Mouse (Mus musculus): ENCODE measurements around the gene Col1a1.

Gene Col1a1

DNA sequence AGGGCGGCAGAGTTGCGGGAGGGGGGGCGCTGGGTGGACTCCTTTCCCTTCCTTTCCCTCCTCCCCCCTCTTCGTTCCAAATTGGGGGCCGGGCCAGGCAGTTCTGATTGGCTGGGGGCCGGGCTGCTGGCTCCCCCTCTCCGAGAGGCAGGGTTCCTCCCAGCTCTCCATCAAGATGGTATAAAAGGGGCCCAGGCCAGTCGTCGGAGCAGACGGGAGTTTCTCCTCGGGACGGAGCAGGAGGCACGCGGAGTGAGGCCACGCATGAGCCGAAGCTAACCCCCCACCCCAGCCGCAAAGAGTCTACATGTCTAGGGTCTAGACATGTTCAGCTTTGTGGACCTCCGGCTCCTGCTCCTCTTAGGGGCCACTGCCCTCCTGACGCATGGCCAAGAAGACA is at the start of gene Col1a1:
TSS of gene Col1a1 (plus strand) at position 180 of the 400 bp plus-strand sequence.
- no peak for DNase-seq (ENCODE audit: low read depth, low spot score)

DNA sequence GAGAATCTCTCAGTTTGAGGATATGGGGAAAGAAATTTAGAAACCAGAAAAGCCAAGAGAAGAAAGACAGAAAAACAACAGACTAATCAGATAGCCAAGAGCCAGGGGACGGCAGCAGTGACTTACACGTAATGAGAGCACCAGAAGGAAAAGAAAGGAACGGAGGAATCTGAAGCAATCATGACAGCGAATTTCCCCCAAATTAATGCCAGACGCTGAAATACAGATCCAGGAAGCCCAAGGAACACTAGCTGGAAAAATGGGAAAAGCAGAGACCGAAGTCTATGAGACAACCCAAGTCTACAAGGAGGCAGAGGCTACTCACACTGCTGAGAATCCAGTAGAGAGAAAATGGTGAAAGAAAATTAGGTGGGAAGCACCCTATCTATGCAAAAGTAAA is 44.9 kb upstream of the Col1a1 start:
- no peak for DNase-seq (ENCODE audit: low read depth, low spot score)

DNA sequence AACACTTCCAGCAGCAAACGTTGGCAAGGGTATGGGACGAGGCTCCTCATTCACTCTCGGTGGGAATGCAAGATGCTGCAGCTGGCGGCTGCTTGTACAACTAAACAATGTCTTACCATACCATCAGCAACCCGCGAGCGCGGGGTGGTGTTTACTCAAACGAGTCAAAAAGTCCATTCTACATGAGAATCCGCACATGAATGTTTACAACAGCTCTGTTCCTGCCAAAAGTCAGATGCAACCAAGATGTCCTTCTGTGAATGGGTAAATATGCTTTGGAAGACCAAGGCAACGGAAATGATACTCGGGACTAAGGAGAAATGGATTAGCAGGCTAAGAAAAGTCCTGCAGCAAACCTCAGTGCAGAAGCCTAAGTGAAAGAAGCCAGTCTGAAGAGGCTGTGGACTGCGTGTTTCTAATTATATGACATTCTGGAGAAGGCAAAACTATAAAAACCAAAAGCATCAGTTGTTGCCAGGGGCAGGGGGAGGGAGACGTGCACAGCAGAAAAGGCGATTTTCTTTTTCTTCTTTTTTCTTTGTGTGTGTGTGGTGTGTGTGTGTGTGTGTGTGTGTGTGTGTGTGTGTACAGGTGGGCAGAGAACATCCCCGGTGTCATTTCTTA is 39.2 kb upstream of the Col1a1 start:
- DNase-seq (ENCODE audit: low read depth, low spot score) = no peak

DNA sequence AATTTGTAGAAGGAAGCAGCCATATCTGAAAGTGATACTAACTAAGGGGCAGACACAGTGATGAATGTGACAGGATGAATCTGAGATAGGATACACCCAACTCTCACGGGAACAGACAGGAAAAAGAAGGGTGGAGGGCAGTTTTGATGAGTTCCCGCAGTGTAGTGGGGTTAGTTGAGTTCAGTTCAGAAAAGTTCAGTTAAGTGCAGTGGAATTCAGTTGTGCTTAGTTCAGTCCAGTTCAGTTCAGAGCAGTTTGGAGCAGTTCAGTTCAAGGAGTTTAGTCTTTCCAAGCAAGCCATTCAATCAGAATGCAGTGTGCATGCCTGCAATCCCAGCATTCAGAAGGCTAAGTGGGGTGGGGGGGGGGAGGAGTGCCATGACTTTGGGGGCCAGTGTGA is 34.8 kb upstream of the Col1a1 start:
- no peak for DNase-seq (ENCODE audit: low read depth, low spot score)

DNA sequence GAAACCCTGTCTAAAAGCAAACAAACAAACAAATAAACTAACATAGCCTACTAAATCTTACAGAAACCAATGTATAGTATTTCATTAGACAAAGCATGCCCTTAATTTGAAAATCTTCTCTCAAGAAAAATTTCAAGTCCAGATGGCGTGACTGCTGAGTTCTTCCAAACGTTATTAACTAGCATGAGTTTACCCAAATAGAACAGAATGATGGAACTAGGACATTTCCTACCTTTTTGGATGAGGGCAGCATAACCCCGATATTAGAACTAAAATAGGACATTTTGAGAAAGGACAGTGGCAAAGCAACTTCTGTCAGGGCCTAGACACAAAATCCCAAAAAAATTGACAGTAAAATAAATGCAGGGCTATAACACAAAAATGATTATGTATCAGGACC is 31.7 kb upstream of the Col1a1 start:
- DNase-seq (ENCODE audit: low read depth, low spot score) = peak; percentile 82

DNA sequence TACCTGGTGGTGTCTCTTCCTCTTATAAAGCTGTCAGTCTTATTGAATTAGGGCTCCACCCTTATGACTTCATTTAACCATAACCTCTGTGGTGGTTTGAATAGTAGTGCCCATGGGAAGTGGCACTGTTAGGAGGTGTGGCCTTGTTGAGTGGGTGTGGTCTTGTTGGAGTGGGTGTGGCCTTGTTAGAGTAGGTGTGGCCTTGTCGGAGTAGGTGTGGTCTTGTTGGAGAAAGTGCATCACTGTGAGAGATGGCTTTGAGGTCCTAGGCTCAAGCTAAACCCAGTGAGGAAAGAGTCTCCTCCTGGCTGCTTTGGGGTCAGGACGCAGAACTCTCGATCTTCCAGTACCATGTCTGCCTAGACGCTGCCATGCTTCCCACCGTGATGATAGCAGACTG is 25.1 kb upstream of the Col1a1 start:
- no peak for DNase-seq (ENCODE audit: low read depth, low spot score)

DNA sequence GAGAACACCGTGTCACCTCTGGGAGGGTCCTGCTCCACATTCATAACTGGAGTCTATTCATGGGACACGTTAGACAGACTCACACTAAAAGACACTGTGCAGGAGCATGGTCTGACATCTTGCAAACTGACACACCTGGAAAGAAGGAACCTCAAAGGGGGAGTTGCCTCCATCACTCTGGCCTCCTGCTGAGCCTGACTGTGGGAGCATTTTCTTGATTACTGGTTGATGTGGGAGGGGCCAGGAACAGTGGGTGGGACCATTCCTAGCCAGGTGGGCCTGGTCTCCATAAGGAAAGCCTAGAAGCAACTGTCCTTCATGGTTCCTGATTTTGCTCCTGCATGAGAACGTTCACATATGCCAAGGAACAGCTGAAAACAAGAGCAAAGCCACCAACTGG is 23.5 kb upstream of the Col1a1 start:
- no peak for DNase-seq (ENCODE audit: low read depth, low spot score)

DNA sequence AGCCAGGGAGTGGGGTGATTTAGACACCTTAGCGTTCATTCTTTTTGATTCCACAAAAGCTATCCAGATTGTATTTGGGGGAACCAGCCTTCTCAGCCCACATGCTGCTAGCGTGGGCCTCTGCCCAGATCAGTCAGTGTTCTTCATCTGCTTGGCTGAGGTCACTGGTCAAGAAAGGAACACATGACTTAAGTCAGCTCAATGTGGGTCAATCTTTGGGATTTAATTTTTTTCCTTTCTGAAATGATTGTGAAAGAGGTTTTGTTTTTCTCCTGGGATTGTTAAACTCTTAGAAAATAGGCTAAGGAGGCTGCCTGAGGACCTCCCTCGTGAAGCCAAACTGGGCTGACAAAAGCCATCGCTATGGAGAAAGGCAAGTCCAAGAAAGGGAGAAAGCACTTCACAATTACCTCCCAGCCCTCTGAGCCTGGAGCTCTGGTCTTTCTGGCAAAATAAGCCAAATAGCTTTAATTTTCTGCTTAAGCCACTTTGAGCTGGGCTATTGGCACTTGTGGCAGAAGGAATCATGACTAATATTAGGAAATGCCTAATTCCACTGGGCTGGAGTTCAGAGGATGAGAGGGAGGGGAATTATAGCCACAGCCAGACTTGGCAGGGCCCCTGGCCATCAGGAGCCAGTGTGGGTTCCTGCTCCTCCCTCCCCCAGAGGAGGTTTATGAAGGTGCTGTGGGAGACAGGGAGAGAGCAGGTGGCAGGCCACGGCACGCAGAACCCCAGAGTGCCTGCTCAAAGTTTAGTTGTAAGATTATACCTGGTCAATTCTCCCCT is 22.5 kb upstream of the Col1a1 start:
- DNase-seq (ENCODE audit: low read depth, low spot score) = peak; percentile 93

DNA sequence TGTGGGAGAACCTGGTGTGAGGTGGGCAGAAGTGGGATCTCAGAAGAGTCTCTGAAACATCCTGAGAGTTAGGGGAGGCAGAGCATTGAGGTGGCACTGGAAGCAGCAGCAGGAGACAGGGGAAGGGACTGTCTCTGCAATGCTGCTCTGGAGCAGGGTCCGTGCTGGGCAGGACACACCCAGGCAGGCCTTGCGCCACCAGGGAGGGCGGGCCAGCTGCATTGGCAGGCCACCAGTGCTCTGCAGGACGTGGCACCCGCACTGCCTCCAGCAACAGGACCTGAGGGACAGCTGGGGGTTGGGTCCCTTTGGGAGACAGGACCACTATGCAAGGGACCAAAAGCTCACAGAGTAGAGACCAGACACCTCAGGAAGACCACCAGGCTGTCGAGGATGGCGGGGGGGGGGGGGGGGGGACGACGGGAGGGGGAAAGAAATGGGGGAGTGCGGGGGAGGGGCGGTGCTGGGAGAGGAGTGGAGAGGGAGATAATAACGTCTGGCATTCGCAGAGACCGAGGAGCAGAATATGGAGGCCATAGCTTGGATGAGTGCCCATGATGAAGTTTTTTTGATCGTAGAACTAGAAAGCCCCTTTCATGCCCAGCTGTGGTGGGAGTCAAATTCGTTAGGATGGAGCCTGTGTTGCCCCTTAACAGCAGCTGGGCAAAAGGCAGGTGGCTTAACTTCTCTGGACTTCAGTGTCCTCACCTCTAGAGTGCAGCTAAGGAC is 20.2 kb upstream of the Col1a1 start:
- DNase-seq (ENCODE audit: low read depth, low spot score) = peak; percentile 63

DNA sequence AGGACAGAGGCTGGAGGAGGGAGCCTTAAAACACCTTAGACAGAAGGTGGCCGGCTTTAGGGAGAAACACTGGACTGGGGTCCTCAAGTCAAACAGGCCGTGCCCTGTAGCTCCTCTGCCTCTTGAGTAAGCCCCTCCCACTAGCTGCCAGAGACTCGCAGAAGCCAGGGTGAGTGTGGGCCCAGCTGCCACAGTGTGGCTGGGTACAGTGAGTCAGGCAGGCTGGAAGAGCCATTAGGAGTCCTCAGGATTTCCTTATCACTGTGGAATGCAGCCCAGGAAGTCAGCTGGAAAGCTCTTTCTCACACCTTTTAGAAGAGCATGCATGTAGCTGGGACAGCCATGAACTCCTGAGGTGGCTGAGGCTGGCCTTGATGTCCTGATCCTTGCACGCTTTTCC is 19.5 kb upstream of the Col1a1 start:
- DNase-seq (ENCODE audit: low read depth, low spot score) = no peak

DNA sequence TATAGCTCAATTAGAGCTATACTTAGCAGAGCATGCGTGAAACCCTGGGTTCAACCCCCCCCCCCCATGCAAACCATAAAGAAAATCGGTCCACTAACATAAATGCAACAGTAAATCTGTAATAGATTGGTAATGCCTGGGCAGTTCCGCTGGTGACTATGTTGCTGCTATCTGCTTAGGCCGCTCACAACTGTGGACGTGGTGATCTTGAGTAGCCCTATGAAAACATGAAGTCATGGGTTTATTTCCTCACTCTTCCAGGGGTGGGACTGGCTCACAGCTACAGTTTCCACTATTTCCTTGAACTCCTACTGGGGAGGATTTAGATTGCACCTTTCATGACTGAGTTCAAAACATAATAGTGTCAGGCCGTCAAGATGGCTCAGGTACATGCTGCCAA is 18.3 kb upstream of the Col1a1 start:
- no peak for DNase-seq (ENCODE audit: low read depth, low spot score)

DNA sequence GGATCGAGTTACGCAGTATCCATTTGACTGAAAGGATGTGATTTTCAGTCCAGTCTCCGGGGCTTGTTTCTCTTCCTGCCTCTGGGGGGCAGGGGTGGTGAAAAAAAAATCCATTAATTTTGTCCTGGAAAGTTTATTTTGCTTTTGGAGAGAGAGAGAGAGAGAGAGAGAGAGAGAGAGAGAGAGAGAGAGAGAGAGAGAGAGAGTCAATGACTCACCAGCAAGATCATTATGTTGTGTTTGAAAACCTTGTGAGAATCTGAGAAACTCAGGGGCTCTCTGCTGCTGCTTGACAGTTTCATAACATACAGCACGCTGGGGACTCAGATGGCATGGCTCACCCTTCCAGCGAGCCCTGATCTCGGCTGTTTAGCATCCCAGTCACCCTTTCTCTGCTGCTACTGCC is 15.0 kb upstream of the Col1a1 start:
- DNase-seq (ENCODE audit: low read depth, low spot score) = no peak

DNA sequence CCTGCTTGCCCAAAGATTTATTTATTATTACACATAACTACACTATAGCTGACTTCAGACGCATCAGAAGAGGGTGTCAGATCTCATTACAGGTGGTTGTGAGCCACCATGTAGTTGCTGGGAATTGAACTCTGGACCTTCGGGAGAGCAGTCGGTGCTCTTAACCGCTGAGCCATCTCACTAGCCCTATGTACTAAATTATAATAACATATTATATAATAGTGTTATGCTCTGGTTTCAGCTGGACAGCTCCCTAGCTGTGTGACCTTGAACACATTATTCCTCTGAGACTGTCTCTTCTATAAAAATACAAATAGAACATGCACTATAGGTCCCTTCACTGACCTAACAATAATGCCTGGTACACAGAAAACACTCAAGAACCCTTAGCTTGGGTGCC is 11.0 kb upstream of the Col1a1 start:
- no peak for DNase-seq (ENCODE audit: low read depth, low spot score)

DNA sequence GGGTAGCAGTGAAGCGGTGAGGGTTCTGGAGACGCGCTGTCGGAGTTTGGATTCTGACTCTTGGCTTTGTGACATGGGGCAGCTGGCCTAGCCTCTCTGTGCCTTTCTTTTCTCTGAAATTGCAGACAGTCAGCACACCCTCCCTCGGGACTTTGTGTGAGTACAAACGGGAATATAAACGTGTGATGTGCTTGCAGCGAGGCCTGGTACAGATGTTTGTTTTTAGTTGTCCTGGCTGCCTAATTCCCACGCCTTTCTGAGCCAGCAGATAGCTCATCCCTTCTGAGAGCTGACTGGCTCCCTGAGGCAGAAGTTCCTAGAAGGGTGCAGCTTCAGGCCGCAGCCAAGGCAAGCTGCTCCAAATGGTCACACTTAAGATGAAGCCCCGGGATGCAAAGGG is 9.6 kb upstream of the Col1a1 start:
- no peak for DNase-seq (ENCODE audit: low read depth, low spot score)

DNA sequence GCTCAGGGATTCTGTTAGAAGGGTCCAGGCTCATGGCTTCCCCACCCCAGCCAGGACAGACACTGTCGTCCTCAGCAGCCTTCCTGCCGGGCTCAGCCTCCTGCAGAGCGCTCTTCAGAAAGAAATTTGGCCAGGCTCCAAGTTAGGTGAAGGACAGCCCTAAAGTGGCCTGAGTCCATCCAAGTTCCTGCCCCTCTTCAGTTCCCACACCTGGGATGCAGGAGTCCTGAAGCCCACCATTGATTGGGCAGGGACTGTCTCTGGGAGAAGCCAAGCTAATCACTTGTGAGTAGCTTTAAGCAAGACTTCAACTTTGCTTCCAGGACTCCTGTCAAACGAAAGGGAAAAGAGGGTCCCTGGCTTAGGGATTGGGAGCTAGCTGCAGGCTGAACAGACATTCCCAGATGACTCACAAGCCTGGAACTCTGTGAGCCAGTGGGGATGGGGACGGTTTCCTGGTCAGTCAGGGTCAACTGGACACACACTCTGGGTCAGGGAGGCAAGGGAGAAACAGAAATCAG is 8.2 kb upstream of the Col1a1 start:
- no peak for DNase-seq (ENCODE audit: low read depth, low spot score)

DNA sequence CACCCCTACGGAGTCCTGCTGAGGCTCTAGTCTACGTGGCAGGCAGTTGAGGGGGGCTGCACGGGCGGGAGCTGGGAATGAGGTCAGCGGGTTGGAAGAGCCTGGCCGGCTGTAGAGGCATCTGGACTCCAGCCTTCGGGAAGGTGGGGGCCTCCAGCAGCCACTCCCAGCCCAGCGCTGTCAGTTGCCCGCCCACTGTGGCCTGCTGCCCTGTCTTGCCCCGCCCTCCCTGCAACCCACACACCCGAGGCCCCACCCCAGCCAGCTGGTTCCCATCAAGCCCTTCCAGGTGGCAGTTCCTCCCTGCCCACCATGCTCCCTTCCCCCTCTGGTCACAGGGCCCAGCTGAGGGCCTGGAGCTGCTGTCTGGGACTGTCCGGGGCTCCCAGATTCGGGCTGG is 7.2 kb upstream of the Col1a1 start:
- DNase-seq (ENCODE audit: low read depth, low spot score) = peak; percentile 71

DNA sequence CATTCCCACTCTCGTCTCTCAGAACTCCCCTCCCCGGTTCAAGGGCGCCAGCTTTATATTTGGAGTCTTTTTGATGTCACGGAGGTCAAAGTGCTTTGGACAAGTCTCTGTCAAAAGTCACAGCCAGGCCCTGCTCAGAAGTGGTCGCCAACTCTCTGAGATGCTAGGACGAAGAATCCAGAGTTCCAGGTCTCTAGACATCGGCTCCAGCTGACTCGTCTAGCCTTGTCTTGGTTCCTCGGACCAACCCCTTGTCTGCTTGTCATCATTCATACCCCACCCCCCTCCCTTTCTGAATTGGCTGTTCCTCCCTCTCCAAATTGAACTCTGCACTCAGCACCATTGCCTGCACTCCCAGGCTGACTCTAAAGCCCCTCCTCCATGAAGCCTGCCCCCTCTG is 6.4 kb upstream of the Col1a1 start:
- DNase-seq (ENCODE audit: low read depth, low spot score) = no peak

DNA sequence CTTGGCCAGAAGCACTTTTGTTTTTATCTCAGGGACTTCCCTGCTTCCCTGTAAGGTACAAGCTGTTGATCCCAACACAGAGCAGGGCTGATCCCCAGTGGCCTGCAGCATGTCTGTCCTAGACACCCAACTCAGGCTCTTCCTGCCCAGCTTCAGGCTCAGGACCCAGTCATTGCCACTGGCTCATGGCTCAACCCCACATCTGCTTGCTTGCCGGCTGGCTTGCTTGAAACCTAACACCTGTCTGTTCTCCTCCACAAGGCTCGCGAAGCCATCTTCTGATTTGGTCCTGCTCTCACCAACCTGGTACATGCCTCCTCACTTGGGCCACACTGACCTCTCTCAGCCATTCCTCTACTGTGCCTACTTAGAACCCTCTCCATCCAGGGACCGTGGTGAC is 5.9 kb upstream of the Col1a1 start:
- DNase-seq (ENCODE audit: low read depth, low spot score) = no peak

DNA sequence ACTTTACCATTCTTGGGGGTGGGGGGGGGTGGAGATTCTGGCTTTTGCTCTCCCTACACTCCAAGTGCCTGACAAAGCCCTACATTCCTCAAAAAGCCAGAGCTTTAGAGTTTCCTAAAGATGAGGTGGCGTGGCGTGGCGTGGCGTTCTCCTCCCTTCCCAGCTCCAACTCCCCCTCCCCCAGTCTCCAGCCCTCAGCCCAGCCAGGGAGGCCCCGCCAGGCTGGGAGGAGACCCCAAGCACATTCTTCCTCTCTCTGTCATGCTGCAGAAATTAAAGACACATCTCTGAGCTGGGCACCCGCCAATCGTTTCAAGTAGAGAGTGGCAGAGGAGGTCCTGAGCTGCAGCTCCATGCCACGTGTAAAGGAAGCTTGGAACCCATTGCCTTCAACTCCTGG is 2.4 kb upstream of the Col1a1 start:
- no peak for DNase-seq (ENCODE audit: low read depth, low spot score)

DNA sequence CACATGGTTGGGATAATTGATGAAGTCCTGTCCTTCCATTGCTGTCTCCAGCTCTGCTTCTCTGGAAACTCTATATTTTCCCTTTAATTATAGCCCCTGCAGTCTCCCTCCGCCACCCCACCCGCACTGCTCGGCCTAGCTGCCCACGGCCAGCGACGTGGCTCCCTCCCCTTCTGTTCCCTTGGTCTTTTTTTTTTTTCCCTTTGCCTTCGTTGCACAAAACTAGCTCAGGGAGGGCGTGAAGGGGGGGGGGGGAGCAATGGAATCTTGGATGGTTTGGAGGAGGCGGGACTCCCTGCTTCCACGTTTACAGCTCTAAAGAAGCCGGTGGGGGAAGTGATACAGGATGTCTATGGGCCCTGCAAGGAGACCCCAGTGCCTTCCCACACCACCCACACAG is 1.5 kb upstream of the Col1a1 start:
- DNase-seq (ENCODE audit: low read depth, low spot score) = no peak

DNA sequence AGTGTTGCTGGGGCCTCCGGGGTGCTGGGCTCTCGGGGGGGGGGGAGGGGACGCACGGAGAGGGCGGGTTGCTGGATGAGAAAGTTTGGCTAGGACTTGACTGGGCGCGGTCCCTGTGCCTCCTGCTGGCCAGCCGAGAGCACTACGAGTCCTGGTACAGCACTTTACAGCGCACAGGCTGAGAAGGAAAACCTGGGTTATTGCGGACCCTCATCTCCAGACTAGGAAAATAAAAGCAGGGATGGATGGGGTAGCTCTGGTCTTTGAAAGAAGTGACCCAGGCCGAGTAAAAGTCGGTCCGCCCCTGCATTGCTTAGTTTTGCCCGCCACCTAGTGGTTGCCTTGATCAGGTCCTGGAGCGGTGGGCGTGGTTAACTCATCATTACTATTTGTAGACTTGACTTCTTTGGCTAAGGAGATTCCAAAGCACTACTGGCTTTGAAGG is 849 bp downstream of the Col1a1 start:
- DNase-seq (ENCODE audit: low read depth, low spot score) = peak; percentile 90

DNA sequence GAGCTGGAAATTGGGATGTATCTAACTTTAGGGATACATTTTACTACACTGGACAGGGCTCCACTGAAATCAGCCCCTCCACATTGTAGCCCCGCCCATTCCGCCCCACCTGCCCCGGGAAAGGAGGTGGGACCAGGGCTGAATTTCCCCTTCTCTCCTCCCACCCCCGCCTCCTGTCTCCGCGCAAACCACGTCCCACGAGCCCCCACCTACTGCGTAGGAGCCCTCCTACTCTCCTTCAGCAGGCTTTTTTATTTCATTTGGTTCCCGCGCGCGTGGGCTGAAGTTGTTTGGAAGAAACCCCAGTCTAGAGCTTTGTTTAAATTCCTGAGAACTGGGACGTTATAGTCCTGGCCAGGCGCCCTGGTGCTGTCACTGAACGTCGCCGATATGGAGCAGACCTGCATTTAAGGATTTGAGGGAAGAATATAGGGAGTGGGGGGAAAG is 1.3 kb downstream of the Col1a1 start:
- peak; percentile 63 for DNase-seq (ENCODE audit: low read depth, low spot score)

Data from brain, adult 2 months (tissue).